Mouse (Mus musculus) spleen, postnatal 14 days (tissue): Measurements from ENCODE around the gene Omp.

Experiments used
- DNase-seq, 2 experiments: peaks; one replicate each; pipeline ENCODE4 v3.0.0; 2021 to 2022; ENCODE audit warnings: low spot score in 2 of 2

The Omp gene

GRCm38 (mm10) chr7:98171141-98172073, 26.1 kb upstream of the Omp start:
- peak; percentile 50 to 58 for DNase-seq

GRCm38 (mm10) chr7:98164999-98165528, 19.8 kb upstream of the Omp start:
- DNase-seq: peak in 1 of 2 experiments; percentile 45

- no peak for DNase-seq
Measured at GRCm38 (mm10) chr7:98164382-98164998, 19.2 kb upstream of the Omp start.

- DNase-seq: no peak
Measured at GRCm38 (mm10) chr7:98163700-98164099, 18.4 kb upstream of the Omp start.

- no peak for DNase-seq
Measured at GRCm38 (mm10) chr7:98162239-98162638, 16.9 kb upstream of the Omp start.

GRCm38 (mm10) chr7:98160041-98160740, 14.9 kb upstream of the Omp start:
- no peak for DNase-seq

- no peak for DNase-seq
Measured at GRCm38 (mm10) chr7:98158481-98158880, 13.2 kb upstream of the Omp start.

GRCm38 (mm10) chr7:98157636-98158332, 12.5 kb upstream of the Omp start:
- no peak for DNase-seq

- DNase-seq: no peak
Measured at GRCm38 (mm10) chr7:98156280-98156665, 11.0 kb upstream of the Omp start.

GRCm38 (mm10) chr7:98155546-98156279, 10.4 kb upstream of the Omp start:
- peak; percentile 45 to 58 for DNase-seq

- DNase-seq: no peak
Measured at GRCm38 (mm10) chr7:98153892-98154291, 8.6 kb upstream of the Omp start.

GRCm38 (mm10) chr7:98153345-98153744, 8.0 kb upstream of the Omp start:
- DNase-seq: no peak

- DNase-seq: no peak
Measured at GRCm38 (mm10) chr7:98152400-98152799, 7.1 kb upstream of the Omp start.

- DNase-seq: no peak
Measured at GRCm38 (mm10) chr7:98150525-98150924, 5.2 kb upstream of the Omp start.

GRCm38 (mm10) chr7:98149802-98150201, 4.5 kb upstream of the Omp start:
- DNase-seq: no peak

- DNase-seq: no peak
Measured at GRCm38 (mm10) chr7:98148721-98149407, 3.6 kb upstream of the Omp start.

GRCm38 (mm10) chr7:98147766-98148165, 2.5 kb upstream of the Omp start:
- no peak for DNase-seq

GRCm38 (mm10) chr7:98146447-98146845, 1.1 kb upstream of the Omp start:
- no peak for DNase-seq

GRCm38 (mm10) chr7:98145842-98146446, 642 bp upstream of the Omp start:
- DNase-seq: no peak

GRCm38 (mm10) chr7:98142648-98143047, 2.7 kb downstream of the Omp start:
- DNase-seq: no peak
